Comparison of ENCODE assay signal across 21 mouse cellular contexts in genomic region chr9:47064463-47065032, GRCm38 (mm10).
A peak's percentile ranks its signal among the peaks of the same experiment; 100 is the strongest.
DNase-seq lines count a peak whose midpoint lies in the region; ATAC-seq lines count a peak whose summit lies in the region.
"Had no signal": no experiment of that assay in that cellular context is flagged by ENCODE, and none has a peak within 500 bp of the region (broad histone marks: within the 10 kb centered on the region; RNA-seq: fewer than 3 reads in every experiment).

No protein-coding gene starts in this region.

- no peaks in the 10 kb centered on the region for H3K4me1 ChIP-seq in embryonic facial prominence, embryonic 14.5 days (ENCODE audit: control insufficient read depth, insufficient read depth, low read length)
- peaks cover 8% of the 10 kb centered on the region for H3K4me1 ChIP-seq in embryonic facial prominence, embryonic 10.5 days
- peaks cover 2% of the 10 kb centered on the region; the same call in 1 of the 2 replicates for H3K4me1 ChIP-seq in hindbrain, embryonic 16.5 days (ENCODE audit: control insufficient read depth, insufficient read depth, low read depth, low read length)
- H3K4me1 ChIP-seq in hindbrain, embryonic 10.5 days (replicated peaks), result peaks cover 5% of the 10 kb centered on the region
- H3K4me1 ChIP-seq in midbrain, embryonic 11.5 days (ENCODE audit: control insufficient read depth, insufficient read depth, low read length), result no peaks in the 10 kb centered on the region; the same call in 1 of the 2 replicates
- peaks cover 5% of the 10 kb centered on the region for H3K4me1 ChIP-seq in midbrain, embryonic 15.5 days
- H3K4me1 ChIP-seq: liver, embryonic 15.5 days had no signal

- H3K27me3 ChIP-seq in embryonic facial prominence, embryonic 14.5 days (replicated peaks; ENCODE audit: control insufficient read depth, insufficient read depth, low read length), result no peaks in the 10 kb centered on the region
- no peaks in the 10 kb centered on the region for H3K27me3 ChIP-seq in embryonic facial prominence, embryonic 10.5 days (replicated peaks; ENCODE audit: low read depth, poor library complexity, severe bottlenecking)
- H3K27me3 ChIP-seq in hindbrain, embryonic 16.5 days (replicated peaks; ENCODE audit: control insufficient read depth, insufficient read depth, low read length), result no peaks in the 10 kb centered on the region
- H3K27me3 ChIP-seq in hindbrain, embryonic 10.5 days (ENCODE audit: insufficient read depth, poor library complexity, severe bottlenecking), result no peaks in the 10 kb centered on the region
- no peaks in the 10 kb centered on the region for H3K27me3 ChIP-seq in midbrain, embryonic 11.5 days (ENCODE audit: control insufficient read depth, insufficient read depth, low read length)
- H3K27me3 ChIP-seq in midbrain, embryonic 15.5 days (replicated peaks), result no peaks in the 10 kb centered on the region
- H3K27me3 ChIP-seq: embryonic facial prominence, embryonic 13.5 days; heart, embryonic 12.5 days; limb, embryonic 13.5 days; liver, embryonic 15.5 days; midbrain, embryonic 12.5 days; neural tube, embryonic 12.5 days had no signal

- H3K4me2 ChIP-seq in embryonic facial prominence, embryonic 14.5 days (ENCODE audit: low read depth, low read length), result no peak overlapping the region
- H3K4me2 ChIP-seq in hindbrain, embryonic 16.5 days (ENCODE audit: low read length), result no peak overlapping the region
- H3K4me2 ChIP-seq in midbrain, embryonic 11.5 days, result no peak overlapping the region
- no peak overlapping the region for H3K4me2 ChIP-seq in midbrain, embryonic 15.5 days
- H3K4me2 ChIP-seq: embryonic facial prominence, embryonic 13.5 days; heart, embryonic 12.5 days; limb, embryonic 13.5 days; liver, embryonic 15.5 days; midbrain, embryonic 12.5 days; neural tube, embryonic 12.5 days had no signal

- no peak overlapping the region for H3K4me3 ChIP-seq in embryonic facial prominence, embryonic 14.5 days (ENCODE audit: low read depth, low read length)
- no peak overlapping the region for H3K4me3 ChIP-seq in embryonic facial prominence, embryonic 10.5 days
- no peak overlapping the region for H3K4me3 ChIP-seq in hindbrain, embryonic 16.5 days (ENCODE audit: low read length)
- no peak overlapping the region for H3K4me3 ChIP-seq in hindbrain, embryonic 10.5 days
- H3K4me3 ChIP-seq in midbrain, embryonic 11.5 days (ENCODE audit: low read depth, low read length), result no peak overlapping the region
- H3K4me3 ChIP-seq in midbrain, embryonic 15.5 days, result no peak overlapping the region
- H3K4me3 ChIP-seq: embryonic facial prominence, embryonic 13.5 days; heart, embryonic 12.5 days; limb, embryonic 13.5 days; liver, embryonic 15.5 days; midbrain, embryonic 12.5 days; neural tube, embryonic 12.5 days had no signal

- H3K9me3 ChIP-seq in embryonic facial prominence, embryonic 14.5 days (ENCODE audit: control insufficient read depth, low read length), result no peaks in the 10 kb centered on the region
- no peaks in the 10 kb centered on the region for H3K9me3 ChIP-seq in embryonic facial prominence, embryonic 10.5 days
- no peaks in the 10 kb centered on the region for H3K9me3 ChIP-seq in hindbrain, embryonic 16.5 days (ENCODE audit: control insufficient read depth, low read length)
- no peaks in the 10 kb centered on the region for H3K9me3 ChIP-seq in hindbrain, embryonic 10.5 days
- no peaks in the 10 kb centered on the region for H3K9me3 ChIP-seq in midbrain, embryonic 11.5 days (ENCODE audit: control insufficient read depth, low read length)
- H3K9me3 ChIP-seq in midbrain, embryonic 15.5 days, result no peaks in the 10 kb centered on the region
- H3K9me3 ChIP-seq: embryonic facial prominence, embryonic 13.5 days; heart, embryonic 12.5 days; limb, embryonic 13.5 days; liver, embryonic 15.5 days; midbrain, embryonic 12.5 days; neural tube, embryonic 12.5 days had no signal

- no peaks in the 10 kb centered on the region for H3K36me3 ChIP-seq in embryonic facial prominence, embryonic 14.5 days (ENCODE audit: control insufficient read depth, insufficient read depth, low read length)
- no peaks in the 10 kb centered on the region for H3K36me3 ChIP-seq in embryonic facial prominence, embryonic 10.5 days (replicated peaks)
- no peaks in the 10 kb centered on the region for H3K36me3 ChIP-seq in hindbrain, embryonic 16.5 days (ENCODE audit: control insufficient read depth, insufficient read depth, low read length)
- no peaks in the 10 kb centered on the region for H3K36me3 ChIP-seq in hindbrain, embryonic 10.5 days
- H3K36me3 ChIP-seq in midbrain, embryonic 11.5 days (ENCODE audit: control insufficient read depth, insufficient read depth, low read length), result no peaks in the 10 kb centered on the region
- H3K36me3 ChIP-seq in midbrain, embryonic 15.5 days (replicated peaks), result no peaks in the 10 kb centered on the region
- H3K36me3 ChIP-seq: embryonic facial prominence, embryonic 13.5 days; heart, embryonic 12.5 days; limb, embryonic 13.5 days; liver, embryonic 15.5 days; midbrain, embryonic 12.5 days; neural tube, embryonic 12.5 days had no signal

- H3K9ac ChIP-seq in embryonic facial prominence, embryonic 14.5 days (ENCODE audit: low read depth, low read length), result no peak overlapping the region
- no peak overlapping the region for H3K9ac ChIP-seq in hindbrain, embryonic 16.5 days (ENCODE audit: low read depth, low read length)
- H3K9ac ChIP-seq in midbrain, embryonic 11.5 days (ENCODE audit: low read length), result no peak overlapping the region
- no peak overlapping the region for H3K9ac ChIP-seq in midbrain, embryonic 15.5 days
- H3K9ac ChIP-seq: embryonic facial prominence, embryonic 13.5 days; heart, embryonic 12.5 days; limb, embryonic 13.5 days; liver, embryonic 15.5 days; midbrain, embryonic 12.5 days; neural tube, embryonic 12.5 days had no signal

- no peak for ATAC-seq in embryonic facial prominence, embryonic 14.5 days (ENCODE audit: low read depth)
- peak; percentile 93 for ATAC-seq in hindbrain, embryonic 16.5 days
- no peak for ATAC-seq in midbrain, embryonic 11.5 days (ENCODE audit: low FRiP score)
- no peak for ATAC-seq in midbrain, embryonic 15.5 days (replicated peaks)
- ATAC-seq: intestine, embryonic 16.5 days had no signal

- DNase-seq in embryonic facial prominence, embryonic 14.5 days (ENCODE audit: low spot score), result peak; percentile 36
- DNase-seq in embryonic facial prominence, embryonic 10.5 days (ENCODE audit: low spot score), result no peak
- no peak for DNase-seq in hindbrain, embryonic 10.5 days (ENCODE audit: low spot score)
- peak; percentile 69 for DNase-seq in midbrain, embryonic 11.5 days (ENCODE audit: low spot score, missing footprints)
- peak; percentile 22 for DNase-seq in 3134 (ENCODE audit: extremely low read depth, insufficient read length, low spot score)
- DNase-seq in urinary bladder, adult 18-20 months (ENCODE audit: low spot score in 2 of 2), result no peak
- DNase-seq: adrenal gland, adult 8-10 months; cerebellum, adult 11-12 months; gastrocnemius, postnatal 36 days; kidney, postnatal 14 days; layer of hippocampus, adult 9-11 months; spleen, adult 18-20 months had no signal

- H3K27ac ChIP-seq in embryonic facial prominence, embryonic 14.5 days (replicated peaks; ENCODE audit: low read depth, low read length), result no peak overlapping the region
- no peak overlapping the region for H3K27ac ChIP-seq in embryonic facial prominence, embryonic 10.5 days (replicated peaks)
- no peak overlapping the region for H3K27ac ChIP-seq in hindbrain, embryonic 16.5 days (ENCODE audit: low read depth, low read length)
- no peak overlapping the region for H3K27ac ChIP-seq in hindbrain, embryonic 10.5 days
- no peak overlapping the region for H3K27ac ChIP-seq in midbrain, embryonic 11.5 days (ENCODE audit: low read depth, low read length)
- no peak overlapping the region for H3K27ac ChIP-seq in midbrain, embryonic 15.5 days
- H3K27ac ChIP-seq: embryonic facial prominence, embryonic 13.5 days; limb, embryonic 13.5 days; liver, embryonic 15.5 days; midbrain, embryonic 12.5 days; neural tube, embryonic 12.5 days had no signal

- 72% methylated on average over 5 of the region's 5 CpGs for WGBS in embryonic facial prominence, embryonic 14.5 days
- 86% methylated on average over 5 of the region's 5 CpGs for WGBS in embryonic facial prominence, embryonic 10.5 days
- WGBS in hindbrain, embryonic 16.5 days, result 52% methylated on average over 5 of the region's 5 CpGs
- WGBS in hindbrain, embryonic 10.5 days, result 79% methylated on average over 5 of the region's 5 CpGs
- 82% methylated on average over 5 of the region's 5 CpGs for WGBS in midbrain, embryonic 11.5 days
- WGBS in midbrain, embryonic 15.5 days, result 68% methylated on average over 5 of the region's 5 CpGs

Comparison
In these comparisons a context has a peak if more than half of its experiments do, and no peak if none do; other contexts are left out.
1. DNase-seq: peak in embryonic facial prominence, embryonic 14.5 days (single experiment), midbrain, embryonic 11.5 days (single experiment) and 3134 (single experiment); none in embryonic facial prominence, embryonic 10.5 days (single experiment), hindbrain, embryonic 10.5 days (single experiment) and urinary bladder, adult 18-20 months (0 of 2).